Mouse (Mus musculus): ENCODE data around the gene Cd8a.

GRCm38 (mm10) chr6:71360221-71360620 is 13.0 kb upstream of the Cd8a start:
- TF ChIP-seq EP300 (IDR thresholded peaks at IDR 0.05; ENCODE audit: insufficient read depth, low read depth, low read length) (no peak), POLR2A (IDR thresholded peaks at IDR 0.05; ENCODE audit: insufficient read depth, low read depth, low read length) (no peak)

Measured in heart, adult 2 months (tissue).